7 mouse cellular contexts compared by ENCODE assay signal in the genomic region with DNA sequence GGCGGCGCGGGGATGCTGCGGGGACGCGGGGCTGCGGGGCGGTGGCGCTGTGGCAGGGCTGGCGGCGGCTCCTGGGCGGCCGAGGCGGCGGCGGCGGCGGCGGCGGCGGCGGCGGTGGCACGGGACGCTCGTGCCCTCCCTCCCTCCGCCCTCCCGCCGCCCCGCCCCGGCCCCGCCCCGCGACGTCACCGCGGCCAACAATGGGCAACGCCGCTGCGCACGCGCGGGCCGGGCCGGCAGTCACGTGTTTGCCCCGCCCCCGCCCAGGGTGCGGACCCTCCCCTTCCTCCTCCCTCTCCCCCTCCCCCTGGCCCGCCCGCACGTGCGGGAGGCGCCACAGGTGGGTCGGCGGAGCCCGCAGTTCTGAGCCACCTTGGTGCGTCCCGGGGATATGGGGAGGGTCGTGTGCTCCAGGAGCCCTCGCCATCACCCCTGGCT. TPM values are rescaled to one million over a fixed set of nuclear protein-coding genes. Genes with fewer than 3 reads are reported as not detected.
A peak's percentile ranks its signal among the peaks of the same experiment; 100 is the strongest.
DNase-seq lines count a peak whose midpoint lies in the region; ATAC-seq and TF ChIP-seq lines count a peak whose summit lies in the region.

A gene (minus strand): TSS at position 138 of the 438 bp plus-strand sequence.

- H3K9me3 ChIP-seq in intestine, postnatal 0 days (ENCODE audit: control insufficient read depth) = no peaks in the 10 kb centered on the region
- no peaks in the 10 kb centered on the region for H3K9me3 ChIP-seq in limb, embryonic 11.5 days (ENCODE audit: control insufficient read depth, low read length)
- no peaks in the 10 kb centered on the region for H3K9me3 ChIP-seq in midbrain, embryonic 12.5 days

- peak within 1 kb of the TSS; percentile 62 for H3K4me3 ChIP-seq in intestine, postnatal 0 days (ENCODE audit: low read depth, low read length)
- peak within 1 kb of the TSS; percentile 99 for H3K4me3 ChIP-seq in limb, embryonic 11.5 days (ENCODE audit: low read depth, low read length)
- H3K4me3 ChIP-seq in midbrain, embryonic 12.5 days = peak within 1 kb of the TSS; percentile 99
- H3K4me3 ChIP-seq in small intestine, adult 2 months (ENCODE audit: low read depth, low read length) = peak within 1 kb of the TSS; percentile 97

- 0 out of 2 replicates have a peak, but pooled peaks cover 6% of the 10 kb centered on the region for H3K4me1 ChIP-seq in intestine, postnatal 0 days (replicated peaks; ENCODE audit: control insufficient read depth, insufficient read depth, low read length)
- peaks cover 37% of the 10 kb centered on the region for H3K4me1 ChIP-seq in limb, embryonic 11.5 days (ENCODE audit: control insufficient read depth, insufficient read depth, low read length)
- H3K4me1 ChIP-seq in midbrain, embryonic 12.5 days = peaks cover 41% of the 10 kb centered on the region
- peaks cover 19% of the 10 kb centered on the region for H3K4me1 ChIP-seq in small intestine, adult 2 months (ENCODE audit: control insufficient read depth, insufficient read depth, insufficient read length, low read length)

- H3K36me3 ChIP-seq in intestine, postnatal 0 days (ENCODE audit: control insufficient read depth, insufficient read depth) = peaks cover 5% of the 10 kb centered on the region; the same call in 1 of the 2 replicates
- H3K36me3 ChIP-seq in limb, embryonic 11.5 days (ENCODE audit: control insufficient read depth, insufficient read depth, low read length) = peaks cover 16% of the 10 kb centered on the region
- peaks cover 53% of the 10 kb centered on the region for H3K36me3 ChIP-seq in midbrain, embryonic 12.5 days
- H3K36me3 ChIP-seq in small intestine, adult 2 months (ENCODE audit: control insufficient read depth, insufficient read depth, low read length) = peaks cover 13% of the 10 kb centered on the region

- peak; percentile 41 for ATAC-seq in intestine, postnatal 0 days
- ATAC-seq in limb, embryonic 11.5 days (ENCODE audit: insufficient number of reproducible peaks, low FRiP score, low TSS enrichment, low read depth) = peak; percentile 36; the same call in 1 of the 2 replicates
- peak; percentile 13 for ATAC-seq in midbrain, embryonic 12.5 days (ENCODE audit: low FRiP score, low read depth)

- H3K9ac ChIP-seq in intestine, postnatal 0 days (ENCODE audit: low read depth, low read length) = peak within 1 kb of the TSS; percentile 87
- peak within 1 kb of the TSS; percentile 96 for H3K9ac ChIP-seq in limb, embryonic 11.5 days (ENCODE audit: low read length)
- peak within 1 kb of the TSS; percentile 100 for H3K9ac ChIP-seq in midbrain, embryonic 12.5 days (replicated peaks)

- H3K27me3 ChIP-seq in intestine, postnatal 0 days (replicated peaks; ENCODE audit: control insufficient read depth, insufficient read depth, low read length) = no peaks in the 10 kb centered on the region
- no peaks in the 10 kb centered on the region for H3K27me3 ChIP-seq in limb, embryonic 11.5 days (ENCODE audit: control insufficient read depth, insufficient read depth, low read length)
- no peaks in the 10 kb centered on the region for H3K27me3 ChIP-seq in midbrain, embryonic 12.5 days
- no peaks in the 10 kb centered on the region for H3K27me3 ChIP-seq in small intestine, adult 2 months (ENCODE audit: control insufficient read depth, insufficient read depth, low read length)

- H3K4me2 ChIP-seq in intestine, postnatal 0 days (replicated peaks; ENCODE audit: low read depth) = peak within 1 kb of the TSS; percentile 98
- peak within 1 kb of the TSS; percentile 92 for H3K4me2 ChIP-seq in limb, embryonic 11.5 days (ENCODE audit: low read depth, severe bottlenecking)
- peak within 1 kb of the TSS; percentile 91 for H3K4me2 ChIP-seq in midbrain, embryonic 12.5 days (replicated peaks)

- H3K27ac ChIP-seq in intestine, postnatal 0 days (ENCODE audit: low read depth, low read length) = peak within 1 kb of the TSS; percentile 62
- H3K27ac ChIP-seq in limb, embryonic 11.5 days (replicated peaks; ENCODE audit: low read depth, low read length) = peak within 1 kb of the TSS; percentile 78
- H3K27ac ChIP-seq in midbrain, embryonic 12.5 days (replicated peaks) = peak within 1 kb of the TSS; percentile 98
- H3K27ac ChIP-seq in small intestine, adult 2 months (ENCODE audit: insufficient read depth, low read depth, low read length) = no peak within 1 kb of the TSS

- 1% methylated on average over 13 of the region's 61 CpGs for WGBS in intestine, postnatal 0 days
- 0% methylated on average over 17 of the region's 61 CpGs for WGBS in limb, embryonic 11.5 days
- 2% methylated on average over 10 of the region's 61 CpGs for WGBS in midbrain, embryonic 12.5 days
- WGBS in small intestine, adult 2 months = 10% methylated on average over 55 of the region's 61 CpGs

- DNase-seq in adrenal gland, adult (ENCODE audit: inconsistent age in 2 of 2, low spot score in 1 of 2) = peak; percentile 91 to 96
- DNase-seq in embryo, embryonic 10.5 days (ENCODE audit: low spot score) = peak; percentile 89
- DNase-seq in gonadal fat pad, adult 2 months (ENCODE audit: low read depth) = no peak
- peak; percentile 93 for DNase-seq in limb, embryonic 11.5 days (ENCODE audit: low spot score)

- TF ChIP-seq POLR2A in small intestine, adult 2 months (IDR thresholded peaks at IDR 0.05; ENCODE audit: low read depth, low read length) = peak; percentile 55

- TF ChIP-seq CTCF in intestine, postnatal 0 days (IDR thresholded peaks at IDR 0.05; ENCODE audit: low read depth) = no peak
- TF ChIP-seq CTCF in small intestine, adult 2 months (IDR thresholded peaks at IDR 0.05; ENCODE audit: extremely low read depth, insufficient read length, insufficient replicate concordance, low read depth, low read length) = no peak

RNA-seq across cellular contexts. Expression of the gene that starts here (rescaled TPM):
- 13.3 and 19.1 TPM in 2 replicates for polyA plus RNA-seq in gonadal fat pad, adult 2 months (2012; rRNA removed)
- 3.2 and 4.2 TPM in 2 replicates for polyA plus RNA-seq in intestine, postnatal 0 days (2015; fragmentation: Nextera tagmentation; extraction: Ambion mirVana)
- 9.8 and 10.4 TPM in 2 replicates for polyA plus RNA-seq in limb, embryonic 11.5 days (2014; fragmentation: Nextera tagmentation; extraction: Ambion mirVana)
- polyA plus RNA-seq in midbrain, embryonic 12.5 days (2016; fragmentation: Nextera tagmentation; extraction: Ambion mirVana) = 18.4 and 19.7 TPM in 2 replicates
- polyA plus RNA-seq in small intestine, adult 2 months (2012; rRNA removed) = 10.3 and 20.6 TPM in 2 replicates
